Mouse (Mus musculus) v-Abl transformed pro-B cells (cell line): ENCODE results near the gene Aftph.
"Not testable (repeated sequence)": the region's sequence is repeated elsewhere in the genome, so short reads cannot be mapped to it uniquely, and the experiment has no call there.

Source experiments
- in situ Hi-C, 2 experiments: fragments of 400-800 bp; cut with MboI; formaldehyde crosslinking; loops; one replicate each; pipeline ENCODE4 v1.15.1; 2025; ENCODE audit not compliant: unreplicated experiment in 2 of 2

The Aftph gene

GRCm38 (mm10) chr11:20741201-20742100 lies at the start of gene Aftph:
Aftph (minus strand) TSS chr11:20741589.
- in situ Hi-C loops: loop anchor here (5.0 to 25.0 kb wide), 7 partner anchors 109 to 829 kb away; partner anchors contain the start of genes Slc1a4 (in 1 of the 2) and Spred2 (in 1 of the 2)

GRCm38 (mm10) chr11:20789015-20789414 lies 47.6 kb upstream of the Aftph start:
- in situ Hi-C loops: loop anchor here in 1 of 2 experiments (25.0 kb wide), 1 partner anchor 1823 kb away; no protein-coding TSS in a partner anchor

GRCm38 (mm10) chr11:20788070-20788469 lies 46.7 kb upstream of the Aftph start:
- in situ Hi-C loops: loop anchor here in 1 of 2 experiments (25.0 kb wide), 1 partner anchor 1824 kb away; no protein-coding TSS in a partner anchor

GRCm38 (mm10) chr11:20786191-20786590 lies 44.8 kb upstream of the Aftph start:
- in situ Hi-C loops: loop anchor here in 1 of 2 experiments (25.0 kb wide), 1 partner anchor 1826 kb away; no protein-coding TSS in a partner anchor

GRCm38 (mm10) chr11:20785186-20785585 lies 43.8 kb upstream of the Aftph start:
- in situ Hi-C loops: loop anchor here in 1 of 2 experiments (25.0 kb wide), 1 partner anchor 1827 kb away; no protein-coding TSS in a partner anchor

GRCm38 (mm10) chr11:20784776-20785175 lies 43.4 kb upstream of the Aftph start:
- in situ Hi-C loops: loop anchor here in 1 of 2 experiments (25.0 kb wide), 1 partner anchor 1828 kb away; no protein-coding TSS in a partner anchor

- in situ Hi-C loops: loop anchor here in 1 of 2 experiments (25.0 kb wide), 1 partner anchor 1829 kb away; no protein-coding TSS in a partner anchor
Observed at GRCm38 (mm10) chr11:20783467-20783866, 42.1 kb upstream of the Aftph start.

GRCm38 (mm10) chr11:20782620-20783019 lies 41.2 kb upstream of the Aftph start:
- in situ Hi-C loops: loop anchor here in 1 of 2 experiments (25.0 kb wide), 1 partner anchor 1830 kb away; no protein-coding TSS in a partner anchor

- in situ Hi-C loops: loop anchor here in 1 of 2 experiments (25.0 kb wide), 1 partner anchor 1832 kb away; no protein-coding TSS in a partner anchor
Observed at GRCm38 (mm10) chr11:20780312-20780711, 38.9 kb upstream of the Aftph start.

GRCm38 (mm10) chr11:20778861-20779563 lies 37.6 kb upstream of the Aftph start:
- in situ Hi-C loops: loop anchor here in 1 of 2 experiments (25.0 kb wide), 1 partner anchor 1833 kb away; no protein-coding TSS in a partner anchor

GRCm38 (mm10) chr11:20778298-20778697 lies 36.9 kb upstream of the Aftph start:
- in situ Hi-C loops: loop anchor here in 1 of 2 experiments (25.0 kb wide), 1 partner anchor 1834 kb away; no protein-coding TSS in a partner anchor

- in situ Hi-C loops: loop anchor here in 1 of 2 experiments (25.0 kb wide), 1 partner anchor 1836 kb away; no protein-coding TSS in a partner anchor
Observed at GRCm38 (mm10) chr11:20776668-20777067, 35.3 kb upstream of the Aftph start.

- in situ Hi-C loops: no loop called here
Observed at GRCm38 (mm10) chr11:20772642-20773041, 31.3 kb upstream of the Aftph start.

GRCm38 (mm10) chr11:20771827-20772226 lies 30.4 kb upstream of the Aftph start:
- in situ Hi-C loops: not testable (repeated sequence)

- in situ Hi-C loops: not testable (repeated sequence)
Observed at GRCm38 (mm10) chr11:20761984-20762383, 20.6 kb upstream of the Aftph start.

GRCm38 (mm10) chr11:20750573-20750972 lies 9.2 kb upstream of the Aftph start:
- in situ Hi-C loops: no loop called here

GRCm38 (mm10) chr11:20743353-20743752 lies 2.0 kb upstream of the Aftph start:
- in situ Hi-C loops: loop anchor here (5.0 to 25.0 kb wide), 7 partner anchors 111 to 831 kb away; partner anchors contain the start of genes Slc1a4 (in 1 of the 2) and Spred2 (in 1 of the 2)

GRCm38 (mm10) chr11:20742361-20742897 lies 1.0 kb upstream of the Aftph start:
- in situ Hi-C loops: loop anchor here (5.0 to 25.0 kb wide), 7 partner anchors 110 to 830 kb away; partner anchors contain the start of genes Slc1a4 (in 1 of the 2) and Spred2 (in 1 of the 2)

GRCm38 (mm10) chr11:20740481-20741200 lies 748 bp downstream of the Aftph start:
- in situ Hi-C loops: loop anchor here (5.0 to 25.0 kb wide), 7 partner anchors 108 to 828 kb away; partner anchors contain the start of genes Slc1a4 (in 1 of the 2) and Spred2 (in 1 of the 2)
